Mouse (Mus musculus) heart, adult 2 months (tissue): Measurements from ENCODE around the gene Pax8. TPM values are rescaled to one million over a fixed set of nuclear protein-coding genes. Genes with fewer than 3 reads are reported as not detected.

Experiments used
- DNase-seq, 2 experiments: peaks; one replicate each; pipeline ENCODE4 v3.0.0; 2021
- H3K27ac ChIP-seq: fragments of 200-600 bp; 2 replicates; pipeline ENCODE4 v1.8.1; 2022
- H3K27me3 ChIP-seq: fragments of 200-500 bp; 2 replicates; pipeline ENCODE4 v1.6.1; 2012; ENCODE audit warnings: mild to moderate bottlenecking, low read length, inconsistent platforms, mixed read lengths; ENCODE audit not compliant: control insufficient read depth, insufficient read depth
- H3K36me3 ChIP-seq: fragments of 200-500 bp; 2 replicates; pipeline ENCODE4 v1.6.1; 2012; ENCODE audit warnings: low read length, inconsistent platforms; ENCODE audit not compliant: control insufficient read depth, insufficient read depth
- H3K4me1 ChIP-seq: fragments of 200-500 bp; 2 replicates; pipeline ENCODE4 v1.6.1; 2011; ENCODE audit warnings: low read length; ENCODE audit not compliant: control insufficient read depth, insufficient read depth
- H3K4me3 ChIP-seq: fragments of 200-600 bp; 2 replicates; pipeline ENCODE4 v1.8.1; 2022
- H3K79me2 ChIP-seq: fragments of 200-500 bp; replicated peaks from 2 replicates; pipeline ENCODE4 v1.6.1; 2012; ENCODE audit warnings: mild to moderate bottlenecking, inconsistent platforms, low read length, moderate library complexity, mixed read lengths; ENCODE audit not compliant: control insufficient read depth, insufficient read depth
- H3K9ac ChIP-seq: fragments of 200-500 bp; 2 replicates; pipeline ENCODE4 v1.6.1; 2012; ENCODE audit warnings: low read depth, mild to moderate bottlenecking, control low read depth, inconsistent platforms, low read length, mixed read lengths
- CTCF ChIP-seq: fragments of 200-600 bp; IDR thresholded peaks from 2 replicates; pipeline ENCODE4 v1.8.1; 2022; ENCODE audit warnings: antibody characterized with exemption, mild to moderate bottlenecking, moderate library complexity
- EP300 ChIP-seq: fragments of 200-500 bp; IDR thresholded peaks from 2 replicates; pipeline ENCODE4 v1.6.1; 2011; ENCODE audit warnings: low read depth, low read length, control low read depth; ENCODE audit not compliant: insufficient read depth
- POLR2A ChIP-seq: fragments of 200-500 bp; IDR thresholded peaks from 2 replicates; pipeline ENCODE4 v1.6.1; 2011; ENCODE audit warnings: mild to moderate bottlenecking, low read depth, low read length, control low read depth; ENCODE audit not compliant: insufficient read depth
- WGBS: fragments of 180-500 bp; shearing (Covaris S2); methylation state at CpG from one replicate; pipeline ENCODE4 v1.1.7; 2018; 5-methylcytosine and 5-hydroxymethylcytosine counted together
- intact Hi-C: fragments of 180-260 bp; cut with DNase I; formaldehyde crosslinking; loops from one replicate; pipeline ENCODE4 v1.15.1; 2025
- polyA plus RNA-seq: library from polyadenylated mRNA; depleted of rRNA; stranded (reverse); fragments of >200 nt; gene quantifications from 2 replicates; pipeline ENCODE4 v1.2.3, GENCODE M21; 2012
- total RNA-seq, 2 experiments: library from RNA; stranded (reverse); gene quantifications; 2 replicates each; pipeline ENCODE4 v1.2.3; 2021

Gene Pax8
- total and polyA plus RNA-seq, 3 experiments: not detected

GRCm38 (mm10) chr2:24416668-24417067 lies 58.7 kb downstream of the Pax8 start:
- Histone ChIP-seq H3K36me3 (no peaks in the 10 kb centered on the region), H3K27ac (no peak overlapping the region), H3K4me1 (no peaks in the 10 kb centered on the region), H3K9ac (no peak overlapping the region), H3K27me3 (no peaks in the 10 kb centered on the region), H3K4me3 (no peak overlapping the region), H3K79me2 (no peaks in the 10 kb centered on the region)
- intact Hi-C loops: no loop called here
- peak in 1 of 2 experiments; percentile 4 for DNase-seq
- WGBS: 19% methylated on average over 9 of the region's 9 CpGs
- TF ChIP-seq CTCF (no peak), POLR2A (no peak), EP300 (no peak)

GRCm38 (mm10) chr2:24413677-24414076 lies 61.7 kb downstream of the Pax8 start:
- H3K27ac ChIP-seq: no peak overlapping the region
- DNase-seq: no peak
- no peaks in the 10 kb centered on the region for H3K4me1 ChIP-seq
- H3K79me2 ChIP-seq: no peaks in the 10 kb centered on the region
- TF ChIP-seq EP300 (no peak), CTCF (no peak), POLR2A (no peak)
- H3K27me3 ChIP-seq: no peaks in the 10 kb centered on the region
- H3K36me3 ChIP-seq: no peaks in the 10 kb centered on the region
- intact Hi-C loops: no loop called here
- H3K4me3 ChIP-seq: no peak overlapping the region
- WGBS: 88% methylated on average over 4 of the region's 4 CpGs
- H3K9ac ChIP-seq: no peak overlapping the region

- intact Hi-C loops: no loop called here
- Histone ChIP-seq H3K4me1 (no peaks in the 10 kb centered on the region), H3K79me2 (no peaks in the 10 kb centered on the region), H3K27me3 (no peaks in the 10 kb centered on the region), H3K27ac (no peak overlapping the region), H3K9ac (no peak overlapping the region), H3K36me3 (no peaks in the 10 kb centered on the region), H3K4me3 (no peak overlapping the region)
- 89% methylated on average over 3 of the region's 3 CpGs for WGBS
- DNase-seq: no peak
- TF ChIP-seq POLR2A: no peak
- no peak for TF ChIP-seq CTCF
- TF ChIP-seq EP300: no peak
These were observed 62.2 kb downstream of the Pax8 start for GRCm38 (mm10) chr2:24413172-24413571.

- Histone ChIP-seq H3K27me3 (no peaks in the 10 kb centered on the region), H3K4me3 (no peak overlapping the region), H3K27ac (no peak overlapping the region), H3K36me3 (no peaks in the 10 kb centered on the region), H3K9ac (no peak overlapping the region), H3K4me1 (no peaks in the 10 kb centered on the region), H3K79me2 (no peaks in the 10 kb centered on the region)
- TF ChIP-seq POLR2A: no peak
- peak; percentile 90 for TF ChIP-seq EP300
- peak; percentile 98 for TF ChIP-seq CTCF
- peak; percentile 56 to 77 for DNase-seq
- 0% methylated on average over 2 of the region's 2 CpGs for WGBS
- intact Hi-C loops: loop anchor here (1.0 to 5.0 kb wide), 2 partner anchors 159 to 348 kb away; no protein-coding TSS in a partner anchor
These were observed 66.2 kb downstream of the Pax8 start for GRCm38 (mm10) chr2:24409166-24409565.

GRCm38 (mm10) chr2:24407701-24408485 lies 67.5 kb downstream of the Pax8 start:
- 54% methylated on average over 4 of the region's 4 CpGs for WGBS

GRCm38 (mm10) chr2:24405345-24406012 lies 69.9 kb downstream of the Pax8 start:
- H3K27ac ChIP-seq: no peak overlapping the region
- intact Hi-C loops: loop anchor here (1.0 to 5.0 kb wide), 3 partner anchors 48 to 352 kb away; no protein-coding TSS in a partner anchor
- 8% methylated on average over 23 of the region's 23 CpGs for WGBS
- DNase-seq: peak; percentile 63 to 72
- no peaks in the 10 kb centered on the region for H3K79me2 ChIP-seq
- no peaks in the 10 kb centered on the region for H3K36me3 ChIP-seq
- H3K9ac ChIP-seq: peak overlapping the region; percentile 37; the same call in 1 of the 2 replicates
- H3K4me3 ChIP-seq: no peak overlapping the region
- no peak for TF ChIP-seq POLR2A
- TF ChIP-seq CTCF: peak; percentile 90
- H3K4me1 ChIP-seq: no peaks in the 10 kb centered on the region
- H3K27me3 ChIP-seq: no peaks in the 10 kb centered on the region

More at GRCm38 (mm10) chr2:24407701-24408485, 67.5 kb downstream of the Pax8 start:
- intact Hi-C loops: loop anchor here (5.0 kb wide), 1 partner anchor 349 kb away; no protein-coding TSS in a partner anchor
- Histone ChIP-seq H3K27me3 (no peaks in the 10 kb centered on the region), H3K27ac (no peak overlapping the region), H3K9ac (no peak overlapping the region), H3K4me1 (no peaks in the 10 kb centered on the region), H3K79me2 (no peaks in the 10 kb centered on the region), H3K36me3 (no peaks in the 10 kb centered on the region), H3K4me3 (no peak overlapping the region)
- TF ChIP-seq EP300 (no peak), POLR2A (no peak), CTCF (no peak)
- no peak for DNase-seq
